Mouse (Mus musculus): ENCODE measurements around the gene Stxbp1. TPM values are rescaled to one million over a fixed set of nuclear protein-coding genes. Genes with fewer than 3 reads are reported as not detected.

The Stxbp1 gene
- polyA plus RNA-seq, 1 experiment from 2014 or later: 165 TPM

- H3K27me3 ChIP-seq: peaks cover 25% of the 10 kb centered on the region; the same call in 1 of the 2 replicates
- H3K36me3 ChIP-seq: no peaks in the 10 kb centered on the region
- H3K4me3 ChIP-seq (replicated peaks): peak overlapping the region; percentile 8; the same call in 1 of the 2 replicates
- H3K4me1 ChIP-seq (replicated peaks): peaks cover 10% of the 10 kb centered on the region
- peak overlapping the region; percentile 40; the same call in 1 of the 2 replicates for H3K9ac ChIP-seq (replicated peaks)
- H3K27ac ChIP-seq: no peak overlapping the region
- peak overlapping the region; percentile 38 for H3K4me2 ChIP-seq (replicated peaks)
- ATAC-seq: peak; percentile 44; the same call in 1 of the 2 replicates
- no peaks in the 10 kb centered on the region for H3K9me3 ChIP-seq
- 2% methylated on average over 20 of the region's 20 CpGs for WGBS
Observed at GRCm38 (mm10) chr2:32852156-32852555, 5.1 kb upstream of the Stxbp1 start.

DNA sequence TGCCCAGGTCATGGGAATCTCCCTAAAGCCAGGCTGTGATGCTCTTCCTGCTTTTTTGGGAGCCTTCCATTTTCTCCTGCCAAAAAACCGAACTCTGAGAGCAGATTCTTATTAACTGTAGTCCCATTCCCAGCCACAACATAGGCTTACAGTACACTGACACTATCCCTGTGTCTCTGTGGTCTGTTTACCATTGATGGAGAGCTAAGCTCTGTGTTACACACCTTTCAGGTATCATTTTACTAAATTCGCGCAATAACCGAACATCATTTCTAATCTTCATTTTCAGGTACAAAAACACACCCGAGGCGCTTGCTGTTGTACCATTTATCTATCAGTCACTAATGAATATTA, 400 bp upstream of the Stxbp1 start:
- Histone ChIP-seq H3K4me1 (replicated peaks) (peaks cover 25% of the 10 kb centered on the region), H3K27me3 (peaks cover 17% of the 10 kb centered on the region; the same call in 1 of the 2 replicates), H3K36me3 (0 out of 2 replicates have a peak, but pooled peaks cover 4% of the 10 kb centered on the region), H3K9ac (replicated peaks) (peak overlapping the region; percentile 33; the same call in 1 of the 2 replicates), H3K4me2 (replicated peaks) (peak overlapping the region; percentile 46), H3K4me3 (replicated peaks) (peak overlapping the region; percentile 90), H3K9me3 (no peaks in the 10 kb centered on the region), H3K27ac (no peak overlapping the region)
- 53% methylated on average over 6 of the region's 6 CpGs for WGBS
- no peak for ATAC-seq

GRCm38 (mm10) chr2:32846101-32846804, 792 bp downstream of the Stxbp1 start:
- ATAC-seq: peak; percentile 64
- H3K9ac ChIP-seq (replicated peaks): peak overlapping the region; percentile 95
- H3K4me3 ChIP-seq (replicated peaks): peak overlapping the region; percentile 90
- WGBS: under 1% methylated on average over 33 of the region's 33 CpGs
- H3K36me3 ChIP-seq: peaks cover 10% of the 10 kb centered on the region; the same call in 1 of the 2 replicates
- H3K27me3 ChIP-seq: peaks cover 5% of the 10 kb centered on the region; the same call in 1 of the 2 replicates
- peaks cover 19% of the 10 kb centered on the region for H3K4me1 ChIP-seq (replicated peaks)
- H3K9me3 ChIP-seq: no peaks in the 10 kb centered on the region
- peak overlapping the region; percentile 93 for H3K27ac ChIP-seq
- peak overlapping the region; percentile 90 for H3K4me2 ChIP-seq (replicated peaks)

- Histone ChIP-seq H3K4me3 (replicated peaks) (peak overlapping the region; percentile 90), H3K9ac (replicated peaks) (peak overlapping the region; percentile 95), H3K36me3 (peaks cover 12% of the 10 kb centered on the region; the same call in 1 of the 2 replicates), H3K27me3 (no peaks in the 10 kb centered on the region; the same call in 1 of the 2 replicates), H3K4me2 (replicated peaks) (peak overlapping the region; percentile 90), H3K4me1 (replicated peaks) (peaks cover 19% of the 10 kb centered on the region), H3K9me3 (no peaks in the 10 kb centered on the region), H3K27ac (peak overlapping the region; percentile 93)
- WGBS: 10% methylated on average over 12 of the region's 12 CpGs
- ATAC-seq: no peak
Observed at GRCm38 (mm10) chr2:32845572-32846100, 1.4 kb downstream of the Stxbp1 start.

GRCm38 (mm10) chr2:32842558-32842957, 4.5 kb downstream of the Stxbp1 start:
- 47% methylated on average over 4 of the region's 4 CpGs for WGBS
- Histone ChIP-seq H3K36me3 (peaks cover 17% of the 10 kb centered on the region), H3K9ac (replicated peaks) (no peak overlapping the region)

GRCm38 (mm10) chr2:32841099-32841498, 5.9 kb downstream of the Stxbp1 start:
- Histone ChIP-seq H3K9me3 (no peaks in the 10 kb centered on the region), H3K4me2 (replicated peaks) (no peak overlapping the region)

More at GRCm38 (mm10) chr2:32842558-32842957, 4.5 kb downstream of the Stxbp1 start:
- Histone ChIP-seq H3K4me2 (replicated peaks) (no peak overlapping the region), H3K4me1 (replicated peaks) (peaks cover 26% of the 10 kb centered on the region), H3K9me3 (no peaks in the 10 kb centered on the region), H3K27ac (no peak overlapping the region), H3K27me3 (no peaks in the 10 kb centered on the region), H3K4me3 (replicated peaks) (no peak overlapping the region)
- ATAC-seq: no peak

GRCm38 (mm10) chr2:32839261-32839660, 7.8 kb downstream of the Stxbp1 start:
- ATAC-seq: no peak
- no peak overlapping the region for H3K4me2 ChIP-seq (replicated peaks)
- WGBS: 81% methylated on average over 2 of the region's 2 CpGs

More at GRCm38 (mm10) chr2:32841099-32841498, 5.9 kb downstream of the Stxbp1 start:
- ATAC-seq: no peak
- no peak overlapping the region for H3K27ac ChIP-seq
- H3K4me1 ChIP-seq (replicated peaks): peaks cover 30% of the 10 kb centered on the region
- no peaks in the 10 kb centered on the region for H3K27me3 ChIP-seq
- WGBS: 79% methylated on average over 5 of the region's 5 CpGs
- H3K4me3 ChIP-seq (replicated peaks): no peak overlapping the region
- H3K9ac ChIP-seq (replicated peaks): no peak overlapping the region
- H3K36me3 ChIP-seq: peaks cover 17% of the 10 kb centered on the region

GRCm38 (mm10) chr2:32838147-32838884, 8.7 kb downstream of the Stxbp1 start:
- H3K36me3 ChIP-seq: peaks cover 16% of the 10 kb centered on the region
- peaks cover 19% of the 10 kb centered on the region for H3K4me1 ChIP-seq (replicated peaks)
- H3K27me3 ChIP-seq: no peaks in the 10 kb centered on the region
- no peak overlapping the region for H3K4me2 ChIP-seq (replicated peaks)
- no peak for ATAC-seq
- 68% methylated on average over 9 of the region's 9 CpGs for WGBS
- no peaks in the 10 kb centered on the region for H3K9me3 ChIP-seq
- H3K4me3 ChIP-seq (replicated peaks): no peak overlapping the region
- no peak overlapping the region for H3K27ac ChIP-seq
- H3K9ac ChIP-seq (replicated peaks): no peak overlapping the region

More at GRCm38 (mm10) chr2:32839261-32839660, 7.8 kb downstream of the Stxbp1 start:
- Histone ChIP-seq H3K27me3 (no peaks in the 10 kb centered on the region), H3K4me3 (replicated peaks) (no peak overlapping the region), H3K9ac (replicated peaks) (no peak overlapping the region), H3K9me3 (no peaks in the 10 kb centered on the region), H3K4me1 (replicated peaks) (peaks cover 20% of the 10 kb centered on the region), H3K27ac (0 out of 2 replicates have a peak overlapping the region, but pooled peaks have one; percentile 19), H3K36me3 (peaks cover 17% of the 10 kb centered on the region)

DNA sequence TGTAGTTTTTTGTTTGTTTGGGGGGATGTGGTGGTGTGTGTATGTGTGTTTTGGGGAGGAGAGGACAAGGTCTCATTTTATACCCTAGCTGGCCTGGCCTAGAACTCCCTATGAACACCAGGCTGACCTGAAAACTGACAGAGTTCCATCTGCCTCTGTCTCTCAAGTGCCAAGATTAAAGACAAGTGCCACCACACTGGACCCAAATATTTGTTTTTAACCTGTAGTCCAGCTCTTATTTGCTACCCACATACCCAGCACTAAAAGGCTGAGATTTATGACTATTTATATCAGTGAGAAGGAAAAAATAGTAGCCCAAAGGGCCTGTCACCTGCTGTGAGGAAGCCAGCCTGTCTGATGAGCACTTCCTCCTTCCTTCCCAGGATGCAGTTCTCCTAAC, 11.5 kb downstream of the Stxbp1 start:
- H3K9me3 ChIP-seq: no peaks in the 10 kb centered on the region
- H3K9ac ChIP-seq (replicated peaks): no peak overlapping the region
- H3K27ac ChIP-seq: no peak overlapping the region
- H3K27me3 ChIP-seq: no peaks in the 10 kb centered on the region
- H3K4me1 ChIP-seq (replicated peaks): peaks cover 23% of the 10 kb centered on the region
- H3K36me3 ChIP-seq: peaks cover 5% of the 10 kb centered on the region; the same call in 1 of the 2 replicates
- ATAC-seq: no peak
- no peak overlapping the region for H3K4me2 ChIP-seq (replicated peaks)
- H3K4me3 ChIP-seq (replicated peaks): no peak overlapping the region

GRCm38 (mm10) chr2:32834496-32834895, 12.5 kb downstream of the Stxbp1 start:
- Histone ChIP-seq H3K36me3 (no peaks in the 10 kb centered on the region), H3K9me3 (no peaks in the 10 kb centered on the region), H3K27ac (no peak overlapping the region), H3K4me1 (replicated peaks) (peaks cover 25% of the 10 kb centered on the region), H3K9ac (replicated peaks) (no peak overlapping the region), H3K4me2 (replicated peaks) (no peak overlapping the region), H3K27me3 (no peaks in the 10 kb centered on the region), H3K4me3 (replicated peaks) (no peak overlapping the region)
- WGBS: 79% methylated on average over 7 of the region's 7 CpGs
- no peak for ATAC-seq

GRCm38 (mm10) chr2:32828979-32829676, 17.9 kb downstream of the Stxbp1 start:
- Histone ChIP-seq H3K4me3 (replicated peaks) (no peak overlapping the region), H3K4me2 (replicated peaks) (no peak overlapping the region), H3K27ac (no peak overlapping the region), H3K27me3 (no peaks in the 10 kb centered on the region), H3K4me1 (replicated peaks) (peaks cover 19% of the 10 kb centered on the region), H3K9me3 (no peaks in the 10 kb centered on the region), H3K36me3 (no peaks in the 10 kb centered on the region), H3K9ac (replicated peaks) (no peak overlapping the region)
- 68% methylated on average over 11 of the region's 11 CpGs for WGBS
- ATAC-seq: no peak
